Mouse (Mus musculus): ENCODE measurements around the gene Ica1l. TPM values are rescaled to one million over a fixed set of nuclear protein-coding genes. Genes with fewer than 3 reads are reported as not detected.
"Not testable (repeated sequence)": the region's sequence is repeated elsewhere in the genome, so short reads cannot be mapped to it uniquely, and the experiment has no call there.

The Ica1l gene
- 1 to 10 TPM; 1.6 to 2.3 TPM for total RNA-seq (2021)
- polyA plus RNA-seq (2012; rRNA removed): 0.03 and 0.15 TPM in 2 replicates
- long read RNA-seq, partial matches to known transcripts: 0 of 5 reads
- long read RNA-seq, other reads (novel, unspliced or antisense): 4 of 5 reads

DNA sequence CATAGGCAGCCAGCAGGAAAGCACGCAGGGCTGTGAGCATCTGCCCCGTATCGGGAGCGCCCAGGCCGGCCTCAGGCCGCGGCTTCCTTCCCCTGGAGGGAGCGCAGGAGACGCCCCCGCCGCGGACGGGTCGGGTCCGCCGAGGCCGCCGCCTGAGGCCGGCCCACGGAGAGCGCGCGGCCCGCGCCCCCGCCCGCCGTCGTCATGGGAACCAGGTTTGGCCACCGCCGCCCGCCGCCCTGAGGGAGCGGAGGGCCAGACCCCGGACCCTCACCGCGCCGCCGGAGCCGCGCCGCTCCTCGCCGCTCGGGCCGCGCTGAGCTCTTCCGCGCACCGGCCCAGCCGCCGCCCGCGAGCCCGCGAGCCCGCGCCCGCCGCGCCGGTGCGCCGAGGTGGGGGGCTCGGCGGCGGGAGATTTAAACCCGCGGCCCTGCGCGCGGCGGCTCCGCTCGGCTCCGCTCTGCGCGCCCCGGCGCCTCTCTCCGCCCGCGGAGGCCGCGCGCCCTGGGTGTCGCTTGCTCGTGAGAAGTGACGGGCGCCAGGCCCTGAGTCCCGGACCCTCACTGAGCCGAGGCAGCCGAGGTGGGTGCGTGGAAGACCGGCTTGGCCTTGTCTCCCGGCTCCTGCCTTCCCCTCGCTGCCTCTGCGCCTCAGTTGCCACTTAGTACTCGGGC lies at the start of gene Ica1l:
Ica1l (minus strand) TSS at position 389 of the 674 bp plus-strand sequence.
- DNase-seq: peak; percentile 71

DNA sequence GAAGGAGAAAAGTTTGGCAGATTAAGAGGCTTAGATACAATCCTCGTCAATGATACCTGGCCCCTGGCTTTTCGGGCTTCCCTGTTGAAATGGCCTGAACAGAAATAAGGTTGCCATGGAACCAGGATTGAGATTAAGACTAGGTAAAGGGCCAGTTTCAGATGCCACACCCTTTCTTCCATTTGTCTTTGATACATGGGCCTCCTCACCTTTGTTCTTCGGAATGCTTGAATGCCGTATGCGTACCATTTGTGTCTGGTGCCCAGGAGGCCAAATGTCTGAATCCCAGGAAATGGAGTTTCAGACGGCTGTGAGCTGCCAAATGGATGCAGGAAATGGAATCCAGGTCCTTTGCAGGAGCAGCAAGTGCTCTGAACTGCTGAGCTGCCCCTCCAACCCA lies 33.4 kb upstream of the Ica1l start:
- DNase-seq: no peak

DNA sequence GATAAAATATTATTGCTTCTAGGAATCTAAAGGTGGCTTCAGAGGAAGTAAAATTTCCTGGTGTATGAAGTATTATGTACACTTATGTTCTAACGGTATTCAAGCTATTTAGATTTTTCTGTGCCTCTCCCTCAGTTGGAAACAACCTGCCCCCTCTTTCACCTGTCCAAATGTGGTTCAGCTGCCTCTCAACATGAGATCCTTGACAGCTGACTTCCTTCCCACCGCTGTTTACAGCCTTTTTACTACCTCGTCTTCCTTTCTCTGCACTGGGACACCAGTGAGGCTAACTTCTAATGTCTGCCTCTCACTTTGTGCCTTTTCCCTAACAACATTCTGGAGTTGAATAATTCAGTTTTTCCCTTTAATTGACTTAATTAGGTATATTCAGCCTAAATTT lies 32.6 kb upstream of the Ica1l start:
- no peak for DNase-seq

DNA sequence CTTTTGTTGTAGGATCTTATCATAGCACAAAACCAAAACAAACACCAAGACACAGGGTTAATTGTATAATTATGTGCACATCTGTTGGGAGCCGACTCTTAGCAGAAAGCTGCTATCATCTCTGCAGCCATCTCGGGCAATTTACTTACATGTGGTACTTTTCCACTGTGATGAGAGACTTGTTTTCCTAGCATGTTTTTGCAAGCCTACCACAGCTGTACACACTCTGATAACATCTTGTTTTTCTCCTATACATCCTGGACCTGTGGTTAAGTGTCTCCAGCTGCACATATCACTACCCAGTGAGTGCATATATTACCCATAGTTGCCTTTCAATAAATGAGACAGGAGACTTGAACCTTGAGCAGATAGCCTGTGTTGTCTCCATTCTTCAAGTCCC lies 32.0 kb upstream of the Ica1l start:
- DNase-seq: no peak

DNA sequence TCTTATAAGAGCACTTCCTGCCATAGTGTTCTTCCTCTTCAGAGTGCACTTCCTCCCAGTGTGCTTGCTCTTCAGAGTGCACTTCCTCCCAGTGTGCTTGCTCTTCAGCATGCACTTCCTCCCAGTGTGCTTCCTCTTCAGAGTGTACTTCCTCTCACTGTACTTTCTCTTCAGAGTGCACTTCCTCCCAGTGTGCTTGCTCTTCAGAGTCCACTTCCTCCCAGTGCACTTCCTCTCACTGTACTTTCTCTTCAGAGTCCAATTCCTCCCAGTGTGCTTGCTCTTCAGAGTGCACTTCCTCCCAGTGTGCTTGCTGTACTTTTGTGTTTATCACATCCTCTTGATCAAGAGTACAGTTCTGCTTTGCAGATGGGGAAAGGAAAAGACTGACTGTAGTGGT lies 27.7 kb upstream of the Ica1l start:
- DNase-seq: not testable (repeated sequence)

DNA sequence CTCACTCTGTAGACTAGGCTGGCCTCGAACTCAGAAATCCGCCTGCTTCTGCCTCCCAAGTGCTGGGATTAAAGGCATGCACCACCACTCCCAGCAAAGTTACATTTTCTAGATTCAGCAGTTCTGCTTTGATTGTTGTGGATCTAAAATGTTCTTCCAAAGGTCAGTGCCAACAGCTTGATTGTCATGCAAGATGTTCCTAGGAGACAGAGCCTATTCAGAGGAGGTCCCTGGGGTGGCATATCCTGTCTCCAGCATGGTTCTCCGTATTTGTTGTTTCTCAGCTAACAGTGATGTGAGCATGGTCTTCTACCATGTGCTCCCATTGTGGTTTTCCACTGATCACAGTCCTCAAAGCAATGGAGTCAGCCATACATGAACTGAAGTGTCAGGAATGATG lies 13.3 kb upstream of the Ica1l start:
- no peak for DNase-seq

DNA sequence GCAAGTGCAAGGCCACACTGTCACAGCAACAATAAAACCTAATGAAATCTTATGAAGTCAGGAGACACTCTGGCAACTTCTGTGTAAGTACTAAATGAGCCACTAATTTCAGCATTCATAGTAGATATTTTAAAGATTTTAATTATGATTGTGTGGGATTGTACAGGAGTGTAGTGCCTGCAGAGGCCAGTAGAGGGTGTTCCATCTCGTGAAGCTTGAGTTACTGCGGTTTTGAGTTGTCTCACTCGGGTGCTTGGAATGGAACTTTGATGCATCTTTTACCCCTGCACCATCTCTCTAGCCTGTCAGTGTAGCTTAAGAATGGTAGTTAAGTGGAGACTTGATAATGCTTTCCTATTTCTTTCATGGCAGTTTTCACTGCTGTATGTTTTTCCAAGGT lies 11.7 kb upstream of the Ica1l start:
- no peak for DNase-seq

DNA sequence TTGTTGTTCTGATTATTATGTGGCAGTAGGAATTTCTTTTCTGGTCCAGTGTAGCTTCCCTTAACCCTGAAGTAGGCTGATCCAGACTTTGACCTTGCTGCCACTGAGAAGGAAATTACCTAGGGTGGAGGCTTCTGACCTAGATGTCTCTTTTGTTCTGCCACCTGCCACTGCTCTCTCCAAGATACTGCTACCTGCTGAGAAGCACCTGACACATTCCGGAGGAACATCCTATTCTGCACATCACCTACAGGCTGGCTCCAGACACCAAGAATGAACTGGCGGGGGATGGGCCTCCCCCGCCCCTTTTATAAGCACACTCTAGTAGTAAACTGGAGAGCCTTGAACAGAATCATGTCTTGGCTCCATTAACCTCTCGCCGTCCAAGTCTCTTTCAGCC lies 4.5 kb upstream of the Ica1l start:
- not testable (repeated sequence) for DNase-seq

DNA sequence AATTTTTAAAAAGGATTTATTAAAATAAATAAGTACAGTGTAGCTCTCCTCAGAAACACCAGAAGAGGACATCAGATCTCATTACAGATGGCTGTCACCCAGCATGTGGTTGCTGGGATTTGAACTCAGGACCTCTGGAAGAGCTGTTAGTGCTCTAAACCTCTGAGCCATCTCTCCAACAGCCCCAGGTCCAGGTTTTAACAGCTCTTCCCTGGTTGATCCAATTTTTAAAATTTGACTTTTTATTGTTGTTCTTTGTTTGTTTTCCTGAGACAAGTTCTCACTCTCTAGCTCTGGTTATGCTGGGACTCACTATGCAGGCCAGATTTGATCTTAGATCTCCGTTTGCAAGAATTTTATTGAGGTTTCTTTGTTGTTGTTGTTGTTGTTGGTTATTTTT lies 1.6 kb upstream of the Ica1l start:
- no peak for DNase-seq

DNA sequence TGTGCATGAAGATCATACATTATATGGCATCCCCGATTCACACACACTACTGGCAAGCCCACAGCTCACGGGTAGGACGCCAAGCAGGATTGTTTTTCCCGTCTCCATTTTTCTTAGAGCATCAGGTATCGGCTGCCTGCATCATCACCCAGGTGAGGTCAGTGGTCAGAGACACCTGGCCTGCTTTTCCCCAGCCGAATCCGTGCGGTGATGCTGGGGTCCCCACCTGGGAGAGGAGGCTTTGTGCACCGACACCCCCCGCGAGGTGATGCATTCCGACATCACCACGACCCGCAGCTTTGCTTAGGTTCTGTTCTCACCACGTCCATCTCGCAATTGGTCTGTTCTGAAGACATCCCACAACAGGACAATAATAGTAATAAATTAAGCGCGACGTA lies 587 bp downstream of the Ica1l start:
- DNase-seq: peak; percentile 2

DNA sequence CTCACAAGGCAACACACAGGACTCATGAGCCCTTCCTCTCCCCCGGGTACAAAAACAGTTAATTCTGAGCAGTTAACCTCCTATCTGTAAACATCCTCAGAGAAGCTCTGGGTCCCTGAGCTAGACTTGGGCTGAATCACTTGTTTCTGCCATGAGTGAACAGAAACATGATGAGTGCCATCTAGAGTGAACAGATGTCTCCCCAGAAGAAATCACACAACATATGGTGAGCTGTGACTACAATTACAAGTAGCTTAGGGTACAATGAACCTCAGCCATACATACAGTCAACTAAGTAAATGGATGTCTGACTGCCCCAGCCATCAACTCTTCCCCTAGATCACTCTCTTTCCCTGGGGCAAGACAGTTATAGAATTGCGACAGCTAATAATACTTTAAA lies 7.9 kb downstream of the Ica1l start:
- DNase-seq: no peak

DNA sequence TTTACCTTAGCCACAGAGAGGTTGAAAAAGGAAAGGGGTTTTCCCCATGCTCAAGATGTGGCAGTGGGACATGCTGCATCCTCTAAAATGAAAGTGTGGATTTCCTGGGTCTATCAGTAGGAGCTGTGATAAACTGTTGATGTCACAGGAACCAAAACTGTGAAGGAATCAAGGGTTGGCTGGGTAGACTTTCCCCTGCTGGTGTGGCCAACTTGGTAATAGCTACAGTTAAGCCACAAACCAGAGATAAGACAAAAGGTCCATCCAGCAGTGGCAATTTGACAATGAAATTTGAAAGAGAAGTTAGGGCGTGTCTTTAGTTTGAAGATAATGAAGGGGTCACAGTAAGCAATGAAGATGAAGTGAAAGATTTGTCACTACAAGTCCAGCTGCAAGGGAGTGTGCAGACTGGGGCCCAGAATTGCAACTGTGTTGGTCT lies 25.9 kb downstream of the Ica1l start:
- DNase-seq: no peak

DNA sequence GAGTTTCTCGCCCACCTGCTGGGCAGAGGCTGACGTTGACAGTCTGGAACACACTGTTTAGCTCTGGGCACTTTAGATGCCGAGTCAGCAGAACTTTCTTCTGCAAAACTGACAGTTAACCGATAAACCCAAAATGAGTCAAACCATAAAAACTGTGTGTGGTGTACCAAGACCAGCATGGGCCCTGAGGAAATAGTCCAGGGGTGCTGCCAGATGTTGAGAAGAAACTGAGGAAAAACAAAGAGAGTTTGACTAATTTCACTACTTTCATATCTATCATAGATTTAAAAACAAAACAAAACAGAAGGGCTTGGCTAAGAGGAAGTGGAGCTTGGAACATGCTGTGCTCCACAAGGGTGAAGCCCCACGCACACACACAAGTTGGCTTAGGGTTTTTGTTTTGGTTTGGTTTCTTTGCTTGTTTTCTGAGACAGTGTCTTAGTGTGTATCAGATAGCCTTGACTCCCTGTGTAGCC lies 26.8 kb downstream of the Ica1l start:
- no peak for DNase-seq

DNA sequence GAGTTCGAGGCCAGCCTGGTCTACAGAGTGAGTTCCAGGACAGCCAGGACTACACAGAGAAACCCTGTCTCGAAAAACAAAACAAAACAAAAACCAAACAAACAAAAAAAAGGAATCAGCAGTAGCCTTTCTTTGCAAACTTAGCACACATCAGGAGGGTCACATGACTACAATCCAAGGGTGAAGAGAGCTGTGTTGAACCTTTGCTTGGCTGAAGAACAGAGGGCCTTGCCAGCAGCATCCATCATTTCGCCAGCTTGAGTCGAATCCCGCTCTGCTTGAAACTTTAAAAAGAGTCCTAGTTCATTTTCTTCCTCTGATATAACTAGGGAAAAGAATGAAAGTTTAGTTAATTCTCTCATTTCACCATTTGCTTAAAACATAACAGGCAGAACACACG lies 27.5 kb downstream of the Ica1l start:
- DNase-seq: no peak

DNA sequence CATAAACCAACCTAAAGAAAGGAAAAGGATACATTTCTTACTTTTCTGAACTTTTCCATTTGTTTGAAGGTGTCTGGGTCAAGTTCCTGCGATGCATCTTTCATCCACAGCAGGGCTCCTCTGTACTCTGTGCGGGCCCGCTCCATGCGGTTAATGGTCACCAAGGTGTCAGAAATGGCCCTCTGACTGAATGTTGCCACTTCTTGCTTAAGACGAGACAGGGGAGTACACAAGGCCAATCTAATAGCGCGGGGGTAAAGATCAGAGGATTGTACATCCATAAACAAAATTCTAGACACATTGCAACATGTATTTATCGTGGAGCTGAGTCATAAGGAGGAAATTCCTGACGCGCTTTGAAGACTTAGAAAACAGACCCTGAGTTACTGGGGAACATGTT lies 29.2 kb downstream of the Ica1l start:
- no peak for DNase-seq

DNA sequence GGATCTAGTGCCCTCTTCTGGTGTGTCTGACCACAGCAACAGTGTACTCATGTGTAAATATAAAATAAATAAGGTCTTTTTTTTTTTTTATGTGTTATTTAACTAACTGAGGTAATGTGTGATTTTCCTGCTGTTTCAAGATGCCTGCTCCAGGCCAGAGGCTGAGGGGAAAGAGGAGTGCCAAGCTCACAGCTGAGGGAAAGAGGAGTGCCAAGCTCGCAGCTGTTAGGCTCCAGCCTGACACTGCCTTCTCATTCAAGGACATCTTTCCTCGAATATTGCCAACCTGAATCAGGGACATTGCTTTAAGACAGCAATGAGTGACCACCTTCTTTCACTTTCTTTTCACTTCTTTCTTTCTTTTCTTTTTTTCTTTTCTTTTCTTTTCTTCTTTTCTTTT lies 34.2 kb downstream of the Ica1l start:
- DNase-seq: no peak

DNA sequence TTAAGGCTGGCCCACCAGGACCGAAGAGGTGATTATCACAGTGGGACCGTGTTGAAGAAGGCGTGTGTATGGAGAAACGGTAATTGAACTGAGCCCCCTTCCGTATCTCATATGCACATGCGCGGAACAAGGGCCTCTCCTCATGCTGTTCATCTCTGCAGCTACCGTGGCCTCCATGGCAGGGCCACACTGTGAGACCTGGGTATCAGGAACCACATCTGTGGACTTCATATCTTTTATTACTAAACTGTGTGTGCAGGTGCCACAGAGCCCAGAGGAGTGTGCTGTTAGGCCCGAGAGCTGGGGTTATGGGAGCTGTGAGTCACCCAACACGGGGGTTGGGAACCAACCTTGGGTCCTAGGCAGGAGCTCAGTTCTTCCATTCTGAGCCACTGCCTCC lies 35.6 kb downstream of the Ica1l start:
- DNase-seq: peak; percentile 40

DNA sequence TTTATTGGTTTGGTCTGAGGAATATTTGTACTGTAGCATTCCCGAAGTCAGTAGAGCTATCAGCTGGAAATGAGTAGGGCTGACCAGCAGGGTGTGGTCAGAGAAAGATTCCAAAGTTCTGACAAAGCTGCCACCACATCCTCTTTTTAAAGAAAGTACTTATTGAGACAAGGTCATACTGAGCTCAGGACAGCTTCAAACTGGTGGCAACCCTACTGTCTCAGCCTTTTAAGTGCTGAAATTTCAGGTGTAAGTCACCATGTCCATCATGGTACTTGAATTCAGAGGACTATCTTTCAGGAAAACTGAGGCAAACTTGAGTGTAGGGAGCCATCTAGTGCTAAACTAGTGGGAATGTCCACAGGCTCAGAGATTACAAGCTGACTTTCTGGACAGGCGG lies 42.7 kb downstream of the Ica1l start:
- no peak for DNase-seq

DNA sequence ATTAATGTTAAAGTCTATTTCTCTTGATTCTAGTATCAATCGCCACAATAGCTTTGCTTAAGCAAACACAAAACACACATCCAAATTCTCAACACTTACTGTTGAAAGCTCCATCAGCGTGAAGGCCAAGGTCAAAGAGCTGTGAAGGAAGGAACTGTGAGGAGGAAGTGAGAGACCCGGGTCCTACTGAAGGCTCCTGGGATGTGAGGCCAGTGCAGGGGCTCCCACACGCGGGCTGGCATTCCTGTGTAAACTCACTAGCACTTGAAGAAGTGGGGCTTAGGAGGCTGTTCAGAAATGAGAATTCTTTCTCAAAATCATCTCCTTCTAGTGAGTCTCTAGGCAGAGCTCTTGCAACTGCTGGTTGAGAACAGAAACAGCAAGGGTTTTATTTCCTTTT lies 45.6 kb downstream of the Ica1l start:
- DNase-seq: no peak

DNA sequence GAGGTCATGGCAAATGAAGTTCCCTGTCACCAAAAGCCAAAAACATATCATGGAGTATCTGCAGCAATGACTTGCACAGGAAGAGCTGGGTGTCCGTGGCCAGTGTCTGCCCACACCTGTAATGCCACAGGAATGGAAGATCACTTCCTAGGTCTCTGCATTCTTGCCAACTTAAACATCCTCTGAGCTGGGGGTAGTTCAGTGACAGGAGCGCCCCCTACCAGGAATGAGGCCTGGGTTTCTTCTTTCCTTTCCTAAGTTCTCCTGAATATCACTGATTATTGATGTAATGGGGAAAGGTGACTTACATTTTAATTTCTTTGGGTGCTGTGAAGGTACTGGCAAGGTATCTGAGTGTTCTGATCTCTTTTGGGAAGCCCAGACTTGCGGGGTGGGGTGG lies 47.3 kb downstream of the Ica1l start:
- no peak for DNase-seq

DNA sequence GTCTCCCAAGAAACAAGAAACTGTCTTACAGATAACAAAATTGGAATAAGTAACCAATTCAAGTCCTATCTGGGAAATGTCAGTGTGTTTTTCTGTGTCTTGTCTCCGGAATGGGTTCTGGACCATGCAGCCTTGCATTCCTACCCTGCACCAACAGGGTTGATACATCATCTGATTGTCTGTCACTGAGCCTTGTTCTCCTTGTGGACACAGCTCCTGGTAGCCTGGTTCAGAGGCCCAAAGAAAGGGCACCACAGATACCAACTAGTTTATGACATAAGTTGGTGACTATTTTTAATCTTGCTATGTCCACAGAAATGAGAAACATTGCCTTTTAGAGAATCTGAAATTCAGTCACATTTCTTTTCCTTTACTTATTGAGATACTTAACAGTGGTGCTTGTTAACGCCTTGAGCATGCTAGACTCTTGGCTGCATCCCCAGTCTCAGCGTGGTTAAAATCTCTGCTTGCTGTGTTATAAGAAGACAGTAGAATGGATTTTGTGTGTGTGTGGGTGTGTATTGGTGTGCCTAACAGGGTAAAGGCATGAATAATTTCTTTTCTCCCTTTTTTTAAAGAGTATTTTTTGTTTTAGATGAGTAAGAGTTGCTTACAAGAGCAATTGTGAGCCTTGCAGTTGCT lies 55.5 kb downstream of the Ica1l start:
- DNase-seq: no peak

DNA sequence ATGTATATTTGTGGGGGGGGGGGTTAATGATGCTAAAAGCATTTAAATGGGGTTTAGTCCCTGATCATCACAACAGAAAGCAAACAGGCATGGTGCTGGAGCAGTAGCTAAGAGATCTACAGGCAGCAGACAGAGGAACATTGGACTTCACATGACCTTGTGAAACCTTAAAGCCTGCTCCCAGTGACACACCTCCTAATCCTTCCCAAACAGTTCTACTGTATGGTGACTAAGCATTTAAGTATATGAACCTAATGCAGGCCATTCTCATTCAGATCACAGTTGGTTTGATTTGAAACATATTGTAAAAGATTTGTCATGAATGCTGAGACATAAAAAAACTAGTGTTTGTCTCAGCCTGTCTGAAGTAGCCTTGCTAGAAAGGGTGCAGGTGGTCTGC lies 56.4 kb downstream of the Ica1l start:
- DNase-seq: no peak

DNA sequence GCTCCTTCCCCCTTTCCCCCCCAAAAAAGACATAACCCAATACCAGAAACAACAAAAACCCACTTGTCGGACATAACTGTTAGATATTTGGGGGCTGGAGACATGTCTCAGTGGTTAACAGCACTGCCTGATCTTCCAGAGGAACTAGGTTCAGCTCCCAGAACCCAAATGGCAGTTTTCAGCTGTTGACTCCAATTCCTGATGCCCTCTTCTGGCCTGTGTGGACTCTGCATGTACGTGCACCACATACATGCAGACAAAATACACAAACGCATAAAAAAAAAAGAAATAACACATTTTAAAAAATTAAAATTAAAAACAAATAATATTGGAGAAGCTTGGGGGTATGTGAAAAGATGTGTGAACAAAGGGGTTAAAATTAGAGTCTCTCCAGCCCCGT lies 75.7 kb downstream of the Ica1l start:
- peak; percentile 30 for DNase-seq

All from adrenal gland, adult 2 months (tissue).